ENCODE assay signal across 7 mouse cellular contexts in genomic region chr11:50371399-50371841, GRCm38 (mm10). TPM values are rescaled to one million over a fixed set of nuclear protein-coding genes. Genes with fewer than 3 reads are reported as not detected.
DNase-seq lines count a peak whose midpoint lies in the region; ATAC-seq and TF ChIP-seq lines count a peak whose summit lies in the region.

No protein-coding gene starts in this region.

- peaks cover 2% of the 10 kb centered on the region; the same call in 1 of the 2 replicates for H3K27me3 ChIP-seq in G1E (ENCODE audit: insufficient read depth, low read length)

- H3K4me1 ChIP-seq in G1E (ENCODE audit: insufficient read depth, low read depth, low read length) = peaks cover 51% of the 10 kb centered on the region
- H3K4me1 ChIP-seq in embryonic fibroblast, embryonic 13.5 days (ENCODE audit: control insufficient read depth, insufficient read depth, low read length) = peaks cover 4% of the 10 kb centered on the region; the same call in 1 of the 2 replicates

- no peak for TF ChIP-seq CTCF in G1E (IDR thresholded peaks at IDR 0.05; ENCODE audit: low read depth, low read length)
- TF ChIP-seq CTCF in brain, embryonic 14.5 days (IDR thresholded peaks at IDR 0.05; ENCODE audit: borderline replicate concordance, extremely low read depth, insufficient read depth, insufficient read length) = peak; percentile 55; the same call in 1 of the 2 replicates
- peak; percentile 59; the same call in 1 of the 2 replicates for TF ChIP-seq CTCF in embryonic fibroblast, embryonic 13.5 days (IDR thresholded peaks at IDR 0.05; ENCODE audit: borderline replicate concordance, insufficient read depth, low read length)

- no peaks in the 10 kb centered on the region for H3K9me3 ChIP-seq in G1E (replicated peaks)

- peak overlapping the region; percentile 67; the same call in 1 of the 2 replicates for H3K4me3 ChIP-seq in G1E (ENCODE audit: low read depth, low read length)
- peak overlapping the region; percentile 28; the same call in 1 of the 2 replicates for H3K4me3 ChIP-seq in embryonic fibroblast, embryonic 13.5 days (ENCODE audit: insufficient read depth, low read length)

- H3K27ac ChIP-seq in embryonic fibroblast, embryonic 13.5 days (ENCODE audit: insufficient read depth, low read length) = no peak overlapping the region

- peak; percentile 53 for DNase-seq in G1E (ENCODE audit: low spot score)
- peak; percentile 88 for DNase-seq in brain, embryonic 14.5 days (ENCODE audit: low read depth)
- DNase-seq in heart, postnatal 14 days = peak; percentile 59 to 72
- DNase-seq in layer of hippocampus, postnatal 10 days (ENCODE audit: low spot score in 2 of 2) = peak; percentile 57 to 70
- peak; percentile 69 to 76 for DNase-seq in lung, postnatal 4 days
- DNase-seq in retina, postnatal 7 days (ENCODE audit: low read depth, low spot score) = peak; percentile 38

- intact Hi-C loops in heart, postnatal 14 days (cut with DNase I) = no loop called here

- peak; percentile 32; the same call in 1 of the 2 replicates for TF ChIP-seq POLR2A in brain, embryonic 14.5 days (IDR thresholded peaks at IDR 0.05; ENCODE audit: borderline replicate concordance, extremely low read depth, insufficient read depth, insufficient read length, poor library complexity, severe bottlenecking)
- TF ChIP-seq POLR2A in embryonic fibroblast, embryonic 13.5 days (IDR thresholded peaks at IDR 0.05; ENCODE audit: low read depth, low read length) = peak; percentile 24; the same call in 1 of the 2 replicates

- ATAC-seq in G1E (ENCODE audit: extremely low read depth, insufficient number of reproducible peaks, low FRiP score, poor library complexity, severe bottlenecking) = peak; percentile 34; the same call in 1 of the 2 replicates

- no peaks in the 10 kb centered on the region for H3K36me3 ChIP-seq in G1E (replicated peaks)

RNA-seq across cellular contexts. Expression of gene Hnrnph1, which starts 5.4 kb away (rescaled TPM):
- total RNA-seq in G1E (2014; fragmentation: Nextera tagmentation) (360 and 411 TPM in 2 replicates), G1E (2017) (498 and 593 TPM in 2 replicates)
- polyA plus RNA-seq in G1E (2012) = 203 and 230 TPM in 2 replicates
- polyA plus RNA-seq in brain, embryonic 14.5 days (2012; rRNA removed) = 694 and 702 TPM in 2 replicates
- polyA plus RNA-seq in embryonic fibroblast, embryonic 13.5 days (2011; ENCODE audit: insufficient read length, low read depth, missing spikeins) = 465 and 590 TPM in 2 replicates
- 100 to 1,000 TPM; 134 to 140 TPM for total RNA-seq in heart, postnatal 14 days (2021)
- total RNA-seq in layer of hippocampus, postnatal 10 days (2021) = 100 to 1,000 TPM; 321 to 338 TPM

RNA-seq across cellular contexts. Expression of gene Cby3, which starts 17.2 kb away (rescaled TPM):
- total RNA-seq in G1E (2014; fragmentation: Nextera tagmentation) (not detected in 2 replicates), G1E (2017) (not detected in 2 replicates)
- polyA plus RNA-seq in G1E (2012) = not detected in 2 replicates
- polyA plus RNA-seq in brain, embryonic 14.5 days (2012; rRNA removed) = 0.52 and 0.62 TPM in 2 replicates
- not detected in 2 replicates for polyA plus RNA-seq in embryonic fibroblast, embryonic 13.5 days (2011; ENCODE audit: insufficient read length, low read depth, missing spikeins)
- total RNA-seq in heart, postnatal 14 days (2021) = not detected
- total RNA-seq in layer of hippocampus, postnatal 10 days (2021) = not detected

RNA-seq across cellular contexts. Expression of gene Canx, which starts 45.9 kb away (rescaled TPM):
- total RNA-seq in G1E (2014; fragmentation: Nextera tagmentation) = 369 and 385 TPM in 2 replicates
- total RNA-seq in G1E (2017) = 393 and 558 TPM in 2 replicates
- 39.0 and 61.0 TPM in 2 replicates for polyA plus RNA-seq in G1E (2012)
- 111 and 173 TPM in 2 replicates for polyA plus RNA-seq in brain, embryonic 14.5 days (2012; rRNA removed)
- polyA plus RNA-seq in embryonic fibroblast, embryonic 13.5 days (2011; ENCODE audit: insufficient read length, low read depth, missing spikeins) = 735 and 759 TPM in 2 replicates
- 100 to 1,000 TPM; 212 to 246 TPM for total RNA-seq in heart, postnatal 14 days (2021)
- total RNA-seq in layer of hippocampus, postnatal 10 days (2021) = 100 to 1,000 TPM; 413 to 414 TPM

RNA-seq across cellular contexts. Expression of gene Rufy1, which starts 59.5 kb away (rescaled TPM):
- total RNA-seq in G1E (2014; fragmentation: Nextera tagmentation) = 13.8 and 26.1 TPM in 2 replicates
- total RNA-seq in G1E (2017) = 29.3 and 31.4 TPM in 2 replicates
- 8.3 and 8.7 TPM in 2 replicates for polyA plus RNA-seq in G1E (2012)
- polyA plus RNA-seq in brain, embryonic 14.5 days (2012; rRNA removed) = 20.8 and 23.0 TPM in 2 replicates
- 19.3 and 19.8 TPM in 2 replicates for polyA plus RNA-seq in embryonic fibroblast, embryonic 13.5 days (2011; ENCODE audit: insufficient read length, low read depth, missing spikeins)
- 10 to 100 TPM; 27.1 to 27.7 TPM for total RNA-seq in heart, postnatal 14 days (2021)
- 10 to 100 TPM; 21.8 to 23.6 TPM for total RNA-seq in layer of hippocampus, postnatal 10 days (2021)

Comparison
In these comparisons a context has a peak if more than half of its experiments do, and no peak if none do; other contexts are left out.
1. DNase-seq: peak in every context shown above with its lines; median percentile 88 in brain, embryonic 14.5 days; 72 in lung, postnatal 4 days; 66 in heart, postnatal 14 days; 64 in layer of hippocampus, postnatal 10 days; 53 in G1E; 38 in retina, postnatal 7 days.